Mouse (Mus musculus): ENCODE results near the gene Nrde2. TPM values are rescaled to one million over a fixed set of nuclear protein-coding genes. Genes with fewer than 3 reads are reported as not detected.

Nrde2 gene
- polyA plus RNA-seq (2014; fragmentation: Illumina TruSeq; extraction: RNeasy Lipid Tissue Mini Kit (QIAGEN cat#74804); ENCODE audit: low read depth, low replicate concordance), result 3.0 TPM

DNA sequence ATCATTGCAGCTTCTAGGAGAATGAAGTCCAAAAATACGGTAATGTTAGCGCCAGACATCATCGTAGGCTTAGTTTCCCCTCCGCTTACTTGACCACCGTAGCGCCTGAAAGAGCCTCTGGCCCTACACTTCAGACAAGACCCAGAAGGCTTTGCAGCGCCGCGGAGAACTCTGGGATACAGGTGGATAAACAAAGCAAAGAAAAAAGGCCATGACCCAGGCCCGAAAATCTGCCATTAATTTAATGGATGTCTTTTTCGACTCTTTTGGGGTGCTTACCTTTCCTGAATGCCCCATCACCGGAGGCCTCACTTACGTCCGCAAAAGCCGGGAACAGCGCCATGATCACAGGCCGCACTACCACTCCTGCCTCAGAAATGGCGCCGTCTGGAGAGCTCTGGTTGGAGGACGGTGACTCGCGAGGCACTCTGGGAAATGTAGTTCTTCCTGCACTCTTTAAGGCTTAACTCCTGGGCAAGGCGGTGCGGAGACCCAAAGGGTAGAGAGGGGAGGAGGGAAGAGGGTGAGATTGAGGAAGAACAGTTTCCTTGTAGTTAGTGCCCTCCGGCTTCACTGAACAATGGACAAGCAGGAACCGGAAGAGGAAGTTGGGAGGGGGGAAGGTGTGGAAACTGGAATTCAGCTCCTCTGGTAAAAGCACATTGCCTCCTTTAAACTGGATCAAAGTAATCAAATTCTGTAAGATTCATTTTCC is at the start of gene Nrde2:
Gene Nrde2, minus strand, starts transcription at position 393 of the 715 bp plus-strand sequence.

DNA sequence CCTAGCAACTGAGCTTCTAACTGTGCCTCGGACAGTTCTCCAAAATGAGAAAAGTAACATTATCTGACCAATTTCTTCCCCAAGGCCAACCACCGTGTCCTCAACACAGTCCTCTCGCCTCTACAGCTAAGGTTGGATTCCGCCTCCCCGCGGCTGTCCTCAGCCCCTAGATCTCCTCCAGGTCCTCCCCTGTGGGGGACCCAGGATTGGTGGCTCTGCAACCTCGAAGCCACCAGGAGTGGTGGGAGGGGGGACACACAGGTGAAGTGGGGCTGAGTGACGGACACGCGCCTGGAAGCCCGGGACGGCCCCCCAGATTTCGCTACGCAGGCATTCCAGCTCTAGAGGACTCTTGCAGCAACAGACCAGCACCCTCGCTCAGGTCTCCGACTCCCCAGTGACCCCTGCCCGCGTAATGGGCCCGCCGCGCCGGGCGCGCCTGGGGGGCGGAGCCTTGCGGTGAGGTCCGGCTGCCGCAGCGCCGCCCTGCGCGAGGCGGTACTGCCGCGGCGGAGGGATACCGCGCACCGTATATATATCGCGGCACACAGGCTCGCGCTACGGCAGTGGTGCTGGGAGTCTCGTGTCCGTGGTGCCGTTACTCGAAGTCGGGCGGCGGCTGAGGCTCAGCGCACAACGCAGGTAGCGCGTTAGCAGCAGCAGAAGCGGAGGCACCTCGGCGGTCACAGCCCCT is 39.7 kb upstream of the Nrde2 start, which contains the start of gene Calm1:
Gene Calm1, plus strand, starts transcription at position 469 of the 694 bp plus-strand sequence.

DNA sequence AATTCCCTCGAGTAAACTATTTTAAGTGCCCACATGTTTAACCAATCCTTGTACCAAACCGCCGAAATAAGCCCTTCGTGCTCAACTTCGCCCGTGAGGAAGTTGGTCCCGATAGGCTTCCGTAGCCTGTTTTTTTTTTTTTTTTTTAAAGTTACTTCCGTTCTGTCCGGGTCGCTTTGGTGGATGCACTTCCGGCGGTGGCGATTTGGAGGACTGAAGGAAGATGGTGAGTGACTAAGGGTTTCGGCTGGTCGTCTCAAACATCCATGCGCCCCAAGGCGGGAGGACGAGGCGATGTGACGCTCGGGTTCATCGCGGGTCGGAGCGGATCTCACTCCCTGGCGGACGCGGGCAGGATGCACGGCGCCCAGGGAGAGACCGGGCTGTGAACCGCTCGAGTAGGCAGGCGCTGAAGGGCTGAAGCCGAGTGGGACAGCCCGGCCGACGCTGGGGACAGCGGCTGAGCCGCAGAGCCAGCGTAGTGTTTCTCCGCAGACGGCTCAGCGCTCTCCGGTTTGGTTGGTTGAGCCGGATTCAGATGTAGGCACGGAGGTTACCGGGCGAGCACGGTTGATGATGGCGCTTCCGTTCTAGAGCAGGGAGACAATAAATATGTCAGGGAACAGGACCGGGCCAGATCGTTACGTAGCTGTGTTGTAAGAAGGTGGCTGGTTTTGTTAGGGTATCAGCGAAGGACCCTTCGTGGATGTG is 49.3 kb downstream of the Nrde2 start, which contains the start of gene Psmc1:
Gene Psmc1, plus strand, starts transcription at position 169 of the 711 bp plus-strand sequence.

Other genes with a start within 250 kb of the Nrde2 start
- gene Kcnk13, start 195.2 kb downstream of the Nrde2 start, polyA plus RNA-seq (2014; fragmentation: Illumina TruSeq; extraction: RNeasy Lipid Tissue Mini Kit (QIAGEN cat#74804); ENCODE audit: low read depth, low replicate concordance), result 0.35 TPM
- 199 TPM for gene Psmc1, start 49.5 kb downstream of the Nrde2 start, polyA plus RNA-seq (2014; fragmentation: Illumina TruSeq; extraction: RNeasy Lipid Tissue Mini Kit (QIAGEN cat#74804); ENCODE audit: low read depth, low replicate concordance)
- 993 TPM for gene Calm1, start 39.8 kb upstream of the Nrde2 start, polyA plus RNA-seq (2014; fragmentation: Illumina TruSeq; extraction: RNeasy Lipid Tissue Mini Kit (QIAGEN cat#74804); ENCODE audit: low read depth, low replicate concordance)